ENCODE assay signal across 18 mouse cellular contexts in genomic region chr16:94956410-94956809, GRCm38 (mm10). TPM values are rescaled to one million over a fixed set of nuclear protein-coding genes. Genes with fewer than 3 reads are reported as not detected.
DNase-seq lines count a peak whose midpoint lies in the region; ATAC-seq and TF ChIP-seq lines count a peak whose summit lies in the region.
"Had no signal": no experiment of that assay in that cellular context is flagged by ENCODE, and none has a peak within 500 bp of the region (broad histone marks: within the 10 kb centered on the region; RNA-seq: fewer than 3 reads in every experiment).

No protein-coding gene starts in this region.

- H3K27me3 ChIP-seq in hindbrain, embryonic 16.5 days (replicated peaks; ENCODE audit: control insufficient read depth, insufficient read depth, low read length): no peaks in the 10 kb centered on the region
- H3K27me3 ChIP-seq: embryonic facial prominence, embryonic 13.5 days; forebrain, embryonic 15.5 days had no signal

- WGBS in hindbrain, embryonic 16.5 days: 91% methylated on average over 6 of the region's 6 CpGs

- no peak overlapping the region for H3K9ac ChIP-seq in hindbrain, embryonic 16.5 days (ENCODE audit: low read depth, low read length)
- H3K9ac ChIP-seq: embryonic facial prominence, embryonic 13.5 days; forebrain, embryonic 15.5 days; liver, embryonic 14.5 days had no signal

- no peaks in the 10 kb centered on the region for H3K4me1 ChIP-seq in hindbrain, embryonic 16.5 days (ENCODE audit: control insufficient read depth, insufficient read depth, low read depth, low read length)
- H3K4me1 ChIP-seq: forebrain, embryonic 15.5 days; midbrain, embryonic 10.5 days had no signal

- H3K36me3 ChIP-seq in hindbrain, embryonic 16.5 days (ENCODE audit: control insufficient read depth, insufficient read depth, low read length): no peaks in the 10 kb centered on the region
- H3K36me3 ChIP-seq: embryonic facial prominence, embryonic 13.5 days; forebrain, embryonic 15.5 days; hindbrain, embryonic 10.5 days; midbrain, embryonic 10.5 days had no signal

- H3K4me2 ChIP-seq in hindbrain, embryonic 16.5 days (ENCODE audit: low read length): no peak overlapping the region
- H3K4me2 ChIP-seq: embryonic facial prominence, embryonic 13.5 days; forebrain, embryonic 15.5 days had no signal

- no peaks in the 10 kb centered on the region for H3K9me3 ChIP-seq in hindbrain, embryonic 16.5 days (ENCODE audit: control insufficient read depth, low read length)
- H3K9me3 ChIP-seq: embryonic facial prominence, embryonic 13.5 days; forebrain, embryonic 15.5 days; hindbrain, embryonic 10.5 days; midbrain, embryonic 10.5 days had no signal

- no peak for TF ChIP-seq CTCF in layer of hippocampus, adult 2 months (conservative IDR thresholded peaks at IDR 0.05)

- H3K27ac ChIP-seq in layer of hippocampus, adult 2 months: peak overlapping the region; percentile 78
- no peak overlapping the region for H3K27ac ChIP-seq in hindbrain, embryonic 16.5 days (ENCODE audit: low read depth, low read length)
- H3K27ac ChIP-seq: embryonic facial prominence, embryonic 13.5 days; forebrain, embryonic 15.5 days; hindbrain, embryonic 10.5 days; liver, embryonic 14.5 days; midbrain, embryonic 10.5 days had no signal

- DNase-seq in layer of hippocampus, adult 2 months (ENCODE audit: low spot score in 2 of 2): no peak
- DNase-seq in layer of hippocampus, postnatal 25 days (ENCODE audit: extremely low spot score in 1 of 2, low spot score in 1 of 2): no peak
- DNase-seq in NIH3T3 (ENCODE audit: low read depth): peak; percentile 42
- peak; percentile 66 for DNase-seq in cerebellum, adult 9-11 months
- DNase-seq in right cerebral cortex, postnatal 36 days (ENCODE audit: low spot score in 2 of 2): no peak
- DNase-seq in lung, postnatal 14 days: no peak
- DNase-seq: gastrocnemius, postnatal 36 days; kidney, adult 18-20 months; kidney, postnatal 10 days; retina, postnatal 1 day had no signal

- no peak for ATAC-seq in hindbrain, embryonic 16.5 days
- ATAC-seq: forebrain, embryonic 15.5 days had no signal

- no peak overlapping the region for H3K4me3 ChIP-seq in layer of hippocampus, adult 2 months
- no peak overlapping the region for H3K4me3 ChIP-seq in hindbrain, embryonic 16.5 days (ENCODE audit: low read length)
- H3K4me3 ChIP-seq: embryonic facial prominence, embryonic 13.5 days; forebrain, embryonic 15.5 days; hindbrain, embryonic 10.5 days; midbrain, embryonic 10.5 days had no signal

RNA-seq across cellular contexts. Expression of gene Kcnj6, which starts 41.1 kb away (rescaled TPM):
- 100 to 1,000 TPM; 128 to 133 TPM for total RNA-seq in layer of hippocampus, adult 2 months (2021)
- 100 to 1,000 TPM in 1 of 2 experiments, 10 to 100 TPM in 1; 99.2 to 128 TPM for total RNA-seq in layer of hippocampus, postnatal 25 days (2021)
- polyA plus RNA-seq in hindbrain, embryonic 16.5 days (2015; fragmentation: Nextera tagmentation; extraction: Ambion mirVana): 3.8 and 6.2 TPM in 2 replicates
- total RNA-seq: gastrocnemius, postnatal 36 days had no signal
- polyA plus RNA-seq: hindbrain, embryonic 10.5 days; liver, embryonic 14.5 days; lung, embryonic 16.5 days; neural tube, embryonic 11.5 days had no signal

Comparison
In these comparisons a context has a peak if more than half of its experiments do, and no peak if none do; other contexts are left out.
1. DNase-seq: peak in NIH3T3 (single experiment) and cerebellum, adult 9-11 months (single experiment); none in layer of hippocampus, adult 2 months (0 of 2), layer of hippocampus, postnatal 25 days (0 of 2), right cerebral cortex, postnatal 36 days (0 of 2) and lung, postnatal 14 days (single experiment).